Mouse (Mus musculus): ENCODE measurements around the gene Znrf1.
"Not testable (repeated sequence)": the region's sequence is repeated elsewhere in the genome, so short reads cannot be mapped to it uniquely, and the experiment has no call there.

The Znrf1 gene

GRCm38 (mm10) chr8:111536031-111536977, at the start of gene Znrf1:
Znrf1 (plus strand) TSS chr8:111536097.
- peak; percentile 91 for DNase-seq (ENCODE audit: low read depth)

GRCm38 (mm10) chr8:111490034-111490591, 45.8 kb upstream of the Znrf1 start:
- DNase-seq (ENCODE audit: low read depth), result no peak

GRCm38 (mm10) chr8:111491191-111491590, 44.7 kb upstream of the Znrf1 start:
- DNase-seq (ENCODE audit: low read depth), result no peak

- DNase-seq (ENCODE audit: low read depth), result no peak
These were observed 43.4 kb upstream of the Znrf1 start for GRCm38 (mm10) chr8:111492508-111492907.

- DNase-seq (ENCODE audit: low read depth), result no peak
These were observed 42.7 kb upstream of the Znrf1 start for GRCm38 (mm10) chr8:111493176-111493575.

- DNase-seq (ENCODE audit: low read depth), result no peak
These were observed 39.6 kb upstream of the Znrf1 start for GRCm38 (mm10) chr8:111496326-111496725.

GRCm38 (mm10) chr8:111498249-111498648, 37.6 kb upstream of the Znrf1 start:
- DNase-seq (ENCODE audit: low read depth), result not testable (repeated sequence)

- peak; percentile 61 for DNase-seq (ENCODE audit: low read depth)
These were observed 34.0 kb upstream of the Znrf1 start for GRCm38 (mm10) chr8:111501724-111502464.

- no peak for DNase-seq (ENCODE audit: low read depth)
These were observed 27.3 kb upstream of the Znrf1 start for GRCm38 (mm10) chr8:111508566-111508965.

- DNase-seq (ENCODE audit: low read depth), result no peak
These were observed 26.6 kb upstream of the Znrf1 start for GRCm38 (mm10) chr8:111509278-111509677.

- DNase-seq (ENCODE audit: low read depth), result no peak
These were observed 25.5 kb upstream of the Znrf1 start for GRCm38 (mm10) chr8:111510401-111510800.

GRCm38 (mm10) chr8:111512941-111513340, 23.0 kb upstream of the Znrf1 start:
- no peak for DNase-seq (ENCODE audit: low read depth)

GRCm38 (mm10) chr8:111513446-111513845, 22.5 kb upstream of the Znrf1 start:
- DNase-seq (ENCODE audit: low read depth), result no peak

- no peak for DNase-seq (ENCODE audit: low read depth)
These were observed 19.4 kb upstream of the Znrf1 start for GRCm38 (mm10) chr8:111516451-111517035.

GRCm38 (mm10) chr8:111517466-111517865, 18.4 kb upstream of the Znrf1 start:
- no peak for DNase-seq (ENCODE audit: low read depth)

GRCm38 (mm10) chr8:111521713-111522429, 14.0 kb upstream of the Znrf1 start, which contains the start of gene Wdr59:
Wdr59 (minus strand) TSS chr8:111522092.
- DNase-seq (ENCODE audit: low read depth), result peak; percentile 99

GRCm38 (mm10) chr8:111526403-111527024, 9.4 kb upstream of the Znrf1 start:
- peak; percentile 47 for DNase-seq (ENCODE audit: low read depth)

- peak; percentile 44 for DNase-seq (ENCODE audit: low read depth)
These were observed 8.7 kb upstream of the Znrf1 start for GRCm38 (mm10) chr8:111527149-111527548.

- no peak for DNase-seq (ENCODE audit: low read depth)
These were observed 7.8 kb upstream of the Znrf1 start for GRCm38 (mm10) chr8:111528071-111528470.

GRCm38 (mm10) chr8:111531191-111531590, 4.7 kb upstream of the Znrf1 start:
- DNase-seq (ENCODE audit: low read depth), result no peak

GRCm38 (mm10) chr8:111531621-111532020, 4.3 kb upstream of the Znrf1 start:
- no peak for DNase-seq (ENCODE audit: low read depth)
